Mouse (Mus musculus) kidney, adult 2 months (tissue): Measurements from ENCODE around the gene Spcs2.

Experiments used
- CTCF ChIP-seq: fragments of 200-500 bp; conservative IDR thresholded peaks from 2 replicates; pipeline ENCODE4 v1.5.1; 2011; ENCODE audit warnings: low read depth, mild to moderate bottlenecking, control low read depth, low read length, moderate library complexity, mixed read lengths; ENCODE audit not compliant: insufficient read depth, insufficient read length
- POLR2A ChIP-seq: fragments of 200-500 bp; IDR thresholded peaks from one replicate; pipeline ENCODE4 v1.6.1; 2011; ENCODE audit warnings: low read depth, low read length, control low read depth

DNA sequence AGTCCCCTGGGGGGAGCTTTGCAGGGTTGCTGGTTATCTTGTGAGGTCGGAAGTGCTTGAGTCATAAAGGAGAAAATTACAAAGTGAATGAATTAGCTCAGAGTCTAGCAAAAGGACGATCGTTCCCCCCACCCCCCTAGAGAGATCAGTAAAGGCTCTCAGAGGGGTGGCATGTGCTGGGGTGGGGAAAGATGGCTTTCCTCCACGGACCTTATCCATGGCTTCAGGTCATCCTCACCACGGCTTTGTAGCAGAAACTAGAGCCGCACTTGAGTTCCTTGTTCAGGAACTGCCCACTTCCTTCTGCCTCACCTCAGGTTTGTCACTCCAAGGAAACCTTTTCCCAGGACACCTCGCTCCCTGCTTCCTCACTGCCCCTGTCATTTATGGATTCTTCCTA lies at the start of gene Spcs2:
- TF ChIP-seq CTCF (no peak), POLR2A (no peak)
